Mouse (Mus musculus): ENCODE measurements around the gene Rnf126. TPM values are rescaled to one million over a fixed set of nuclear protein-coding genes. Genes with fewer than 3 reads are reported as not detected.

Gene Rnf126
- polyA plus RNA-seq, 1 experiment from 2014 or later: 104 TPM

DNA sequence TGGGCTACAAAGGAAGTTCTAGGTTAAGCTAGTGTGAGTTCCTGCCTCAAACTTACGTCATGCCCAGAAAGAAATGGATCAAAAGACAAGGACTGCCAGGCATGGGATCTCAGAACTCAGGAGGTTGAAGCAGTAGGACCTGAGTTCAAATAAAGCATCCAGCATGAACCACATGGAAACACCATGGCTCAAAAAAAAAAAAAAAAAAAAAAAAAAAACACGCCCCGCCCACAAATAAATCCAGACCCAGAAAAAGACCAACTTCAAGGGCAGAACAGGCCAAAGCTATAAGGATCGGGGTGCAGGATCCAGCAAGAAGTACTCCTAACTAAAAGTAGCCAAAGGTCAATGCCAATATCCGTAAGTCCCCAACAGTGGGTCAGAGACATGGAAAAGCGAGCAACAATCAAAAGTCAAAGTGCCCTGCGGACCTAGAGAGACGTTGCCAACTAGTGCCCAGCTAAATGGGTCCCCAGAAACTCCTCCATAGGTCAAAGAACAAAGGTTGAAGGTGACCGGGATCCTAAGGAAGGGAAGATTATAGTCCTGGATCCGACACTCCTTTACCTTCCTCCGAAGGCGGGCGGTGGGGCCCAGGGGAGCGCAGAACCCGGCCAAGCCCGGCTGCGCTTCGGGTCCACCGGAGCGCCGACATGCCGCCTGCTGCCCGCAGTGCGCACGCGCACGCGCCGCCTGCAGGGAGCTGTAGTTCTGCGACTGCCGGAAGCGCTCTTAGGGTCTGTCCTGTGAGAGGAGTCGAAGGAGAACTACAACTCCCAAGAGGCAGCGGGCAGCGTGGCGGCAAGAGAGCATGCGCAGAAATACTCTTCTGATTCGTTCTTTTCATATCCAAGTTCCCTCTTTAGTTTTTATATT, 20.6 kb downstream of the Rnf126 start, which contains the start of gene Polrmt:
TSS of gene Polrmt (minus strand) at position 684 of the 876 bp plus-strand sequence.
- no peak within 1 kb of the TSS for H3K27ac ChIP-seq (ENCODE audit: low read depth, low read length)
- peak within 1 kb of the TSS; percentile 66 for H3K9ac ChIP-seq (ENCODE audit: low read depth, low read length)
- H3K4me2 ChIP-seq (replicated peaks; ENCODE audit: low read depth, low read length): peak within 1 kb of the TSS; percentile 55
- 4% methylated on average over 38 of the region's 38 CpGs for WGBS
- H3K4me1 ChIP-seq (ENCODE audit: control insufficient read depth, insufficient read depth, low read length): no peaks in the 10 kb centered on the region
- ATAC-seq (ENCODE audit: low FRiP score, low TSS enrichment): peak; percentile 96
- H3K27me3 ChIP-seq (ENCODE audit: control insufficient read depth, insufficient read depth, low read length): no peaks in the 10 kb centered on the region
- H3K4me3 ChIP-seq (ENCODE audit: low read length): peak within 1 kb of the TSS; percentile 68
- peaks cover 3% of the 10 kb centered on the region; the same call in 1 of the 2 replicates for H3K9me3 ChIP-seq (ENCODE audit: control insufficient read depth, low read length)
- peaks cover 31% of the 10 kb centered on the region for H3K36me3 ChIP-seq (ENCODE audit: control insufficient read depth, insufficient read depth, low read length)

DNA sequence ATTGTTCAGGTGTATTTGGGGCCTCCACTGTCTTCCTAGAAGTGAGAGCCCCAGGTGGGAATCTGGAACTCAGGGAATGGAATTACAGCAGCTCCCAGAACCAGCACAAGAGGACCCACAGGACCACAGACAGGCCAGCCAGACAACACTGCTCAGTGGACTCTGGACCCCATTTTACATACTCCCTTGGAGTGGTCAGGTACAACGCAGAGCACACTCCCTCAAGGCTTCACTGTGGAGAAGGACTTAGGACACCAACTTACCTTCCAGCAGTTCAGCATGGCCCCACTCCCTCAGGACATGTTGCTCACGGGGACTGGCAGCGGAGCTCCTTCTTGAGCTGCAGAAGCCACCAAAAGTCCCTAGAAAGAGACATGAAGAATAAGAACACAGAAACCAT, 21.3 kb downstream of the Rnf126 start:
- peak overlapping the region; percentile 55 for H3K4me2 ChIP-seq (replicated peaks; ENCODE audit: low read depth, low read length)
- peaks cover 10% of the 10 kb centered on the region; the same call in 1 of the 2 replicates for H3K9me3 ChIP-seq (ENCODE audit: control insufficient read depth, low read length)
- 88% methylated on average over 3 of the region's 3 CpGs for WGBS
- no peak overlapping the region for H3K27ac ChIP-seq (ENCODE audit: low read depth, low read length)
- no peak overlapping the region for H3K9ac ChIP-seq (ENCODE audit: low read depth, low read length)
- H3K4me1 ChIP-seq (ENCODE audit: control insufficient read depth, insufficient read depth, low read length): no peaks in the 10 kb centered on the region
- H3K36me3 ChIP-seq (ENCODE audit: control insufficient read depth, insufficient read depth, low read length): peaks cover 38% of the 10 kb centered on the region
- ATAC-seq (ENCODE audit: low FRiP score, low TSS enrichment): no peak
- H3K4me3 ChIP-seq (ENCODE audit: low read length): peak overlapping the region; percentile 68; the same call in 1 of the 2 replicates
- H3K27me3 ChIP-seq (ENCODE audit: control insufficient read depth, insufficient read depth, low read length): no peaks in the 10 kb centered on the region

DNA sequence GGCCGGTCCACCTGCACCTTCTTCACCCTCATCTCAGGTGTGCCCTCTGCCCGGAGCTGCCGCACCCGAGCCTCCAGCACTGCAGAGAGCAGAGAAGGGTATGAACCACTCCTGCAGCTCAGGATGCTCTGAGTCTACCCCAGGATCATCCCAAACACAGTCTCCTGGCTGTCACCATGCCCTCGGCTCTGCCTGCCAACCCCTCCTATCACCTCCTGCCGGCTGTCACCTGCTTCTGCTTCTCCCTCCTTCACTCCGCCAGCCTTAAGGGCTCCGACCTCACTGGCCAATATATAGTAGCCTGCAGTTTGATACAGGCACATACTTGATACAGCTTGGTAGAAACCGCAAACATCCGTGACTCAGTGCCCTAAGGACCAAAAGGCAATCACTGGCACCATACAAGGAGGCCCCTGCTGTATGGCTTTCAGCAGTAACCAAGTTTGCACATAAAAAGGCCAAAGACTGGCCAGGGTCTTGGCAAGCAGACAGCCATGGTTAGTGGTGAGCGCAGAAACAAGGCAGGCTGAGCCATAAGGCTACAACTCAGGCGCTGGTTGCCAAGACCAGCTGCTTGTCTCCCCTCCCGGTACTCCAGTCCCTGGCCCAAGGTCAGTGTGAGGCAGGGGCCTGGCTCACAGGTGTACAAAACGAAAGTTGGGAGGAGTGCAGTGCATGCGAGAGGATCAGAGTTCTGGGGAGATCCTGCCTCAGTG, 22.9 kb downstream of the Rnf126 start:
- Histone ChIP-seq H3K9me3 (ENCODE audit: control insufficient read depth, low read length) (peaks cover 26% of the 10 kb centered on the region), H3K4me3 (ENCODE audit: low read length) (no peak overlapping the region), H3K36me3 (ENCODE audit: control insufficient read depth, insufficient read depth, low read length) (peaks cover 54% of the 10 kb centered on the region), H3K27me3 (ENCODE audit: control insufficient read depth, insufficient read depth, low read length) (no peaks in the 10 kb centered on the region), H3K4me1 (ENCODE audit: control insufficient read depth, insufficient read depth, low read length) (no peaks in the 10 kb centered on the region), H3K4me2 (replicated peaks; ENCODE audit: low read depth, low read length) (no peak overlapping the region), H3K9ac (ENCODE audit: low read depth, low read length) (no peak overlapping the region), H3K27ac (ENCODE audit: low read depth, low read length) (no peak overlapping the region)
- ATAC-seq (ENCODE audit: low FRiP score, low TSS enrichment): no peak
- WGBS: 92% methylated on average over 15 of the region's 15 CpGs

DNA sequence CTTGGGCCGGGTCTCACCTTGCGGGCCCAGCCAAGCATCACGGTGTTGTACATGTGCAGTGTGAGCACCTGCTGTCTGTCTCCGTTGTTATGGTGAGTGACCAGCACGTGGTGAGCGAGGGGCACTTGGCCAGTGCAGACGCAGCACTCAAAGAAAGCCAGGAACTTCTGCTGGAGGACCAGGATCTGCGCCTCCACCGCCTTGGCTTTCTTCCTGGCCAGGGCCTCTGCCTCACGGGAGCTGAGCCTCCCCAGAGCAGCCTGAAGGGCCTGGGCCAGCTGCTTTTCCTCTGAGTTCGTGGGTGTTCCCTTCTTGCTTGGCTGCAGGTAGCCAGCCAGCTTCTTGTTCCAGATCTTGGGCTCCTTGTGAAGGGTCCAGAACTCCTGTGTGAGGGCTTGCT, 23.6 kb downstream of the Rnf126 start:
- H3K27me3 ChIP-seq (ENCODE audit: control insufficient read depth, insufficient read depth, low read length): no peaks in the 10 kb centered on the region
- no peak for ATAC-seq (ENCODE audit: low FRiP score, low TSS enrichment)
- no peak overlapping the region for H3K27ac ChIP-seq (ENCODE audit: low read depth, low read length)
- 92% methylated on average over 11 of the region's 11 CpGs for WGBS
- H3K9ac ChIP-seq (ENCODE audit: low read depth, low read length): no peak overlapping the region
- no peaks in the 10 kb centered on the region for H3K4me1 ChIP-seq (ENCODE audit: control insufficient read depth, insufficient read depth, low read length)
- H3K4me3 ChIP-seq (ENCODE audit: low read length): no peak overlapping the region
- peaks cover 60% of the 10 kb centered on the region for H3K36me3 ChIP-seq (ENCODE audit: control insufficient read depth, insufficient read depth, low read length)
- peaks cover 33% of the 10 kb centered on the region for H3K9me3 ChIP-seq (ENCODE audit: control insufficient read depth, low read length)
- H3K4me2 ChIP-seq (replicated peaks; ENCODE audit: low read depth, low read length): no peak overlapping the region

DNA sequence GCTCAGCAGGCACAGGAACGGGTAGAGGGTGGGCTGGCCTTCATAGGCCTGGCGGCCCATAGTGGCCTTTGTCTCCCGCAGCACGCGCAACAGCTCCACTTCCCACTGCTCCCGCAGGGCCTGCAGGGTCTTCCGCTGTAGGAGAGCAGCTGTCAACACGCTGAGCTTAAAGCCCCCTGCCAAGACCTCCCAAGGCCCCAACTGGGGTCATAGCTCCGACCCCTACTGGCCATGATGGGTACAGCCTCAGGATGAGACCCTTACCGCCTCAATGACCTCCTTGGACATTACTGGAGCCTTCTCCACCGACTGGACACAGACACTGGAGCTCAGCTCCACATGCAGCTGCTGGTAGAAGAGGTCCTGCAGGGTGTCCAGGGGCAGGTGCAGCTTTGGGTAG, 25.9 kb downstream of the Rnf126 start:
- Histone ChIP-seq H3K36me3 (ENCODE audit: control insufficient read depth, insufficient read depth, low read length) (peaks cover 83% of the 10 kb centered on the region), H3K9ac (ENCODE audit: low read depth, low read length) (no peak overlapping the region), H3K4me1 (ENCODE audit: control insufficient read depth, insufficient read depth, low read length) (no peaks in the 10 kb centered on the region), H3K9me3 (ENCODE audit: control insufficient read depth, low read length) (peaks cover 52% of the 10 kb centered on the region), H3K4me3 (ENCODE audit: low read length) (no peak overlapping the region), H3K27ac (ENCODE audit: low read depth, low read length) (no peak overlapping the region), H3K4me2 (replicated peaks; ENCODE audit: low read depth, low read length) (no peak overlapping the region), H3K27me3 (ENCODE audit: control insufficient read depth, insufficient read depth, low read length) (no peaks in the 10 kb centered on the region)
- 77% methylated on average over 11 of the region's 11 CpGs for WGBS
- ATAC-seq (ENCODE audit: low FRiP score, low TSS enrichment): no peak

DNA sequence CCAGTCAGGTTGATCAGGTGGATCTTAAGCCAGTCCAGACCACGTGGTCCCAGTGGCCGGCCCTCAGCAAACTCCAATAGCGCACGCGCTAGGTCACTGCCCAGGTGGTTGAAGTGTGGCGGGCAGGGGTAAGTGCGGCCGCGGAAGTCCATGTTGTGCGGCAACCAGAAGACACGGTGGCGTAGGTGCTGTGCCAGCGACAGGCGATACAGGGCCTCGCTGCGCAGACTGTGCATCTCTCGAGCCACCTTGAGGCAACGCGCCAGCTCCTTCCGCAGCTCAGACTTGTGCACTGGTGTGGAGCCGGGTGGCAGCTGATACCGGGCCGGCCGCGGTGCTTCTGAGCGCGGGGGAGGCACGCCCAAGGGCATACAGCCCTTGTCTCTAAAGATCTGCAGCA, 27.5 kb downstream of the Rnf126 start:
- no peak overlapping the region for H3K4me3 ChIP-seq (ENCODE audit: low read length)
- H3K27me3 ChIP-seq (ENCODE audit: control insufficient read depth, insufficient read depth, low read length): no peaks in the 10 kb centered on the region
- no peak overlapping the region for H3K9ac ChIP-seq (ENCODE audit: low read depth, low read length)
- no peak for ATAC-seq (ENCODE audit: low FRiP score, low TSS enrichment)
- WGBS: 98% methylated on average over 28 of the region's 28 CpGs
- peaks cover 89% of the 10 kb centered on the region for H3K36me3 ChIP-seq (ENCODE audit: control insufficient read depth, insufficient read depth, low read length)
- no peaks in the 10 kb centered on the region for H3K4me1 ChIP-seq (ENCODE audit: control insufficient read depth, insufficient read depth, low read length)
- no peak overlapping the region for H3K27ac ChIP-seq (ENCODE audit: low read depth, low read length)
- peaks cover 60% of the 10 kb centered on the region for H3K9me3 ChIP-seq (ENCODE audit: control insufficient read depth, low read length)
- H3K4me2 ChIP-seq (replicated peaks; ENCODE audit: low read depth, low read length): no peak overlapping the region

GRCm38 (mm10) chr10:79738259-79738658, 28.5 kb downstream of the Rnf126 start:
- 94% methylated on average over 10 of the region's 10 CpGs for WGBS
- ATAC-seq (ENCODE audit: low FRiP score, low TSS enrichment): no peak
- no peak overlapping the region for H3K27ac ChIP-seq (ENCODE audit: low read depth, low read length)

GRCm38 (mm10) chr10:79736706-79737105, 30.0 kb downstream of the Rnf126 start:
- no peaks in the 10 kb centered on the region for H3K4me1 ChIP-seq (ENCODE audit: control insufficient read depth, insufficient read depth, low read length)
- H3K4me2 ChIP-seq (replicated peaks; ENCODE audit: low read depth, low read length): no peak overlapping the region
- 72% methylated on average over 14 of the region's 14 CpGs for WGBS
- peaks cover 66% of the 10 kb centered on the region for H3K36me3 ChIP-seq (ENCODE audit: control insufficient read depth, insufficient read depth, low read length)
- no peaks in the 10 kb centered on the region for H3K27me3 ChIP-seq (ENCODE audit: control insufficient read depth, insufficient read depth, low read length)
- peaks cover 62% of the 10 kb centered on the region for H3K9me3 ChIP-seq (ENCODE audit: control insufficient read depth, low read length)
- no peak overlapping the region for H3K27ac ChIP-seq (ENCODE audit: low read depth, low read length)
- H3K9ac ChIP-seq (ENCODE audit: low read depth, low read length): no peak overlapping the region
- no peak for ATAC-seq (ENCODE audit: low FRiP score, low TSS enrichment)
- H3K4me3 ChIP-seq (ENCODE audit: low read length): no peak overlapping the region

More at GRCm38 (mm10) chr10:79738259-79738658, 28.5 kb downstream of the Rnf126 start:
- no peak overlapping the region for H3K9ac ChIP-seq (ENCODE audit: low read depth, low read length)
- H3K36me3 ChIP-seq (ENCODE audit: control insufficient read depth, insufficient read depth, low read length): peaks cover 80% of the 10 kb centered on the region
- H3K4me3 ChIP-seq (ENCODE audit: low read length): no peak overlapping the region
- no peak overlapping the region for H3K4me2 ChIP-seq (replicated peaks; ENCODE audit: low read depth, low read length)
- no peaks in the 10 kb centered on the region for H3K27me3 ChIP-seq (ENCODE audit: control insufficient read depth, insufficient read depth, low read length)
- no peaks in the 10 kb centered on the region for H3K4me1 ChIP-seq (ENCODE audit: control insufficient read depth, insufficient read depth, low read length)
- H3K9me3 ChIP-seq (ENCODE audit: control insufficient read depth, low read length): peaks cover 62% of the 10 kb centered on the region

GRCm38 (mm10) chr10:79735361-79735760, 31.4 kb downstream of the Rnf126 start:
- H3K36me3 ChIP-seq (ENCODE audit: control insufficient read depth, insufficient read depth, low read length): peaks cover 53% of the 10 kb centered on the region
- H3K27ac ChIP-seq (ENCODE audit: low read depth, low read length): no peak overlapping the region
- ATAC-seq (ENCODE audit: low FRiP score, low TSS enrichment): no peak
- H3K27me3 ChIP-seq (ENCODE audit: control insufficient read depth, insufficient read depth, low read length): no peaks in the 10 kb centered on the region
- no peak overlapping the region for H3K4me3 ChIP-seq (ENCODE audit: low read length)
- H3K4me2 ChIP-seq (replicated peaks; ENCODE audit: low read depth, low read length): peak overlapping the region; percentile 12
- no peak overlapping the region for H3K9ac ChIP-seq (ENCODE audit: low read depth, low read length)
- peaks cover 52% of the 10 kb centered on the region for H3K9me3 ChIP-seq (ENCODE audit: control insufficient read depth, low read length)
- H3K4me1 ChIP-seq (ENCODE audit: control insufficient read depth, insufficient read depth, low read length): no peaks in the 10 kb centered on the region
- 37% methylated on average over 51 of the region's 52 CpGs for WGBS

Data from kidney, embryonic 14.5 days (tissue).